Mouse (Mus musculus): ENCODE measurements around the gene Tmco1. TPM values are rescaled to one million over a fixed set of nuclear protein-coding genes. Genes with fewer than 3 reads are reported as not detected.

The Tmco1 gene
- polyA plus RNA-seq, 1 experiment from 2014 or later, result 76.4 TPM

DNA sequence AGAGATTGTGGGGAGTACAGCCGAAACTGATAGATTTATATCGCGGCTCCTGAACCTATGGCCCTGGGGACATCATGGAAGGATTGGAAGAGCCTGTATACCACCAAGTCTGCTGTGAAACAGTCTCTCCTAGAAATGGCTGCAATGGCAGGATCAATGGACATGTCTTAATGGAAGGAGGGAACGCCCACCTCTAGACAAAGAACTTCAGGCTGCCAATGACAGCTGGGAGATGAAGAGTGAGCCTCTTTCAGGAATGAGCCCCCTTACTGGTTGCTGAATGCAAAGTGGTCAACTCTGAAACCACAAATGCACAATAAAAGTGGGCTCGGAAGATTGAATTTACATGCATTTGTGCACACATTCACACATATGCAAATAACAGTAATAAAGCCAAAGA lies 74.6 kb downstream of the Tmco1 start:
- no peak for ATAC-seq (ENCODE audit: low FRiP score)
- no peak overlapping the region for H3K9ac ChIP-seq
- 0 out of 2 replicates have a peak, but pooled peaks cover 4% of the 10 kb centered on the region for H3K4me1 ChIP-seq
- no peaks in the 10 kb centered on the region for H3K36me3 ChIP-seq
- no peak overlapping the region for H3K4me2 ChIP-seq (replicated peaks)
- no peak overlapping the region for H3K4me3 ChIP-seq
- no peaks in the 10 kb centered on the region for H3K9me3 ChIP-seq (replicated peaks)
- no peaks in the 10 kb centered on the region for H3K27me3 ChIP-seq
- H3K27ac ChIP-seq, result no peak overlapping the region
- 66% methylated on average over 5 of the region's 5 CpGs for WGBS

DNA sequence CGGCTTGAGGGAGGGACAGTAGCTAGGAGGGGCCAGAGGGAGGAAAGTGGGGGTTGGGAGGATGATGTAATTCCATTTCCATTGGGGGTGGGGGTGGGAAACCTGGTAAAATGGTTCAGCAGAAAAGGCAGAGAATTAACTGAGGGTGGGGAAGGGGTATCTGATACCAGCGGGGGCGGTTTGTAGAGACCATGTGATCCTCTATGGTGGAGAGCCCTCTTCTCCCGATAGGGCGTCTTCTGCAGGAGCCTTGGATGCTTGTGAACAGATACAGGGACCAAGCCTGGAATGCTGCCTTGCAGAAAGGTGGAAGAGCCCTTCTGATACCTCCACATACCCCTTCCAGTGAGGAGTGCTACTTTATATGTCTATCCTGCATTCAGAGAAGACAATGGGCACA lies 75.0 kb downstream of the Tmco1 start:
- no peak overlapping the region for H3K9ac ChIP-seq
- H3K27me3 ChIP-seq, result no peaks in the 10 kb centered on the region
- 0 out of 2 replicates have a peak, but pooled peaks cover 4% of the 10 kb centered on the region for H3K4me1 ChIP-seq
- no peak overlapping the region for H3K4me2 ChIP-seq (replicated peaks)
- no peak for ATAC-seq (ENCODE audit: low FRiP score)
- H3K27ac ChIP-seq, result no peak overlapping the region
- H3K9me3 ChIP-seq (replicated peaks), result no peaks in the 10 kb centered on the region
- no peak overlapping the region for H3K4me3 ChIP-seq
- H3K36me3 ChIP-seq, result no peaks in the 10 kb centered on the region
- 79% methylated on average over 5 of the region's 5 CpGs for WGBS

Small RNA genes lying within 50 kb of the gene (microRNA-seq; reads per million reads assigned to microRNA genes)
- gene Gm25911 (3.3 reads per million, percentile 5 among the genes with 10 or more reads in this experiment), gene Mir6347 (not detected)

Other genes with a start within 250 kb of the Tmco1 start
- gene Uck2, start 23.1 kb upstream of the Tmco1 start, polyA plus RNA-seq (2016; fragmentation: Nextera tagmentation; extraction: Ambion mirVana), result 98.6 and 112 TPM in 2 replicates
- gene Aldh9a1, start 41.6 kb downstream of the Tmco1 start, polyA plus RNA-seq (2016; fragmentation: Nextera tagmentation; extraction: Ambion mirVana), result 37.2 and 39.3 TPM in 2 replicates
- gene Mgst3, start 85.5 kb downstream of the Tmco1 start, polyA plus RNA-seq (2016; fragmentation: Nextera tagmentation; extraction: Ambion mirVana), result 52.0 and 59.7 TPM in 2 replicates
- gene Lrrc52, start 158.4 kb downstream of the Tmco1 start, polyA plus RNA-seq (2016; fragmentation: Nextera tagmentation; extraction: Ambion mirVana), result not detected in 2 replicates

All from hindbrain, embryonic 12.5 days (tissue).